Mouse (Mus musculus): ENCODE results near the gene Eno1.

GRCm38 (mm10) chr4:150245876-150246275 lies 9.4 kb downstream of the Eno1 start:
- TF ChIP-seq CTCF (IDR thresholded peaks at IDR 0.05; ENCODE audit: low read depth), result no peak
- TF ChIP-seq EP300 (optimal IDR thresholded peaks at IDR 0.05), result no peak

All from stomach, postnatal 0 days (tissue).